Mouse (Mus musculus) cerebellum, adult 11-12 months (tissue): ENCODE results near the gene Npm1.
A peak's percentile ranks its signal among the peaks of the same experiment; 100 is the strongest.

ENCODE experiments used
- DNase-seq: peaks from one replicate; pipeline ENCODE4 v3.0.0; 2022

Gene Npm1

GRCm38 (mm10) chr11:33145201-33146142 is 17.5 kb downstream of the Npm1 start:
- DNase-seq: no peak

GRCm38 (mm10) chr11:33143906-33144305 is 19.1 kb downstream of the Npm1 start:
- no peak for DNase-seq

- DNase-seq: no peak
Measured at GRCm38 (mm10) chr11:33142801-33143200, 20.2 kb downstream of the Npm1 start.

- no peak for DNase-seq
Measured at GRCm38 (mm10) chr11:33140111-33140460, 22.9 kb downstream of the Npm1 start.

GRCm38 (mm10) chr11:33139458-33140110 is 23.4 kb downstream of the Npm1 start:
- DNase-seq: no peak

- no peak for DNase-seq
Measured at GRCm38 (mm10) chr11:33138686-33139085, 24.3 kb downstream of the Npm1 start.

GRCm38 (mm10) chr11:33134391-33134986 is 28.5 kb downstream of the Npm1 start:
- no peak for DNase-seq

- no peak for DNase-seq
Measured at GRCm38 (mm10) chr11:33132619-33133338, 30.2 kb downstream of the Npm1 start.

- no peak for DNase-seq
Measured at GRCm38 (mm10) chr11:33127058-33127457, 35.9 kb downstream of the Npm1 start.

GRCm38 (mm10) chr11:33122575-33123268 is 40.3 kb downstream of the Npm1 start:
- DNase-seq: no peak

- DNase-seq: no peak
Measured at GRCm38 (mm10) chr11:33119556-33119955, 43.5 kb downstream of the Npm1 start.

GRCm38 (mm10) chr11:33119116-33119515 is 43.9 kb downstream of the Npm1 start:
- DNase-seq: no peak

- DNase-seq: no peak
Measured at GRCm38 (mm10) chr11:33118480-33118879, 44.5 kb downstream of the Npm1 start.

GRCm38 (mm10) chr11:33115796-33116195 is 47.2 kb downstream of the Npm1 start:
- DNase-seq: no peak

GRCm38 (mm10) chr11:33112407-33112806 is 50.6 kb downstream of the Npm1 start:
- peak; percentile 66 for DNase-seq

- DNase-seq: no peak
Measured at GRCm38 (mm10) chr11:33110111-33110510, 52.9 kb downstream of the Npm1 start.

GRCm38 (mm10) chr11:33107540-33107939 is 55.5 kb downstream of the Npm1 start:
- DNase-seq: no peak

GRCm38 (mm10) chr11:33104911-33105316 is 58.1 kb downstream of the Npm1 start:
- DNase-seq: no peak

GRCm38 (mm10) chr11:33103291-33103943 is 59.6 kb downstream of the Npm1 start:
- no peak for DNase-seq
